Mouse (Mus musculus) macrophage (primary cell): Measurements from ENCODE around the gene Ccdc103. TPM values are rescaled to one million over a fixed set of nuclear protein-coding genes. Genes with fewer than 3 reads are reported as not detected.
A peak's percentile ranks its signal among the peaks of the same experiment; 100 is the strongest.

Source experiments
- H3K27ac ChIP-seq: fragments of 350-480 bp; formaldehyde crosslinking; 2 replicates; pipeline ENCODE4 v1.9.0; 2021
- H3K36me3 ChIP-seq: fragments of 350-480 bp; formaldehyde crosslinking; 2 replicates; pipeline ENCODE4 v1.9.0; 2021; ENCODE audit errors: inconsistent target
- H3K4me3 ChIP-seq: fragments of 350-480 bp; formaldehyde crosslinking; 2 replicates; pipeline ENCODE4 v1.9.0; 2021; ENCODE audit errors: inconsistent target
- H3K79me2 ChIP-seq: fragments of 350-480 bp; formaldehyde crosslinking; 2 replicates; pipeline ENCODE4 v1.9.0; 2021; ENCODE audit errors: inconsistent target
- WGBS: methylation state at CpG from one replicate; pipeline ENCODE4 v1.1.7; 2026; ENCODE audit warnings: inconsistent platforms; ENCODE audit not compliant: missing documents; 5-methylcytosine and 5-hydroxymethylcytosine counted together
- polyA plus RNA-seq: library from polyadenylated mRNA; stranded (reverse); fragments of 250-400 nt; gene quantifications from 3 replicates; pipeline ENCODE4 v1.2.4, GENCODE M21; 2018; ENCODE audit warnings: inconsistent platforms

Gene Ccdc103
- polyA plus RNA-seq, 1 experiment from 2014 or later, result not detected

DNA sequence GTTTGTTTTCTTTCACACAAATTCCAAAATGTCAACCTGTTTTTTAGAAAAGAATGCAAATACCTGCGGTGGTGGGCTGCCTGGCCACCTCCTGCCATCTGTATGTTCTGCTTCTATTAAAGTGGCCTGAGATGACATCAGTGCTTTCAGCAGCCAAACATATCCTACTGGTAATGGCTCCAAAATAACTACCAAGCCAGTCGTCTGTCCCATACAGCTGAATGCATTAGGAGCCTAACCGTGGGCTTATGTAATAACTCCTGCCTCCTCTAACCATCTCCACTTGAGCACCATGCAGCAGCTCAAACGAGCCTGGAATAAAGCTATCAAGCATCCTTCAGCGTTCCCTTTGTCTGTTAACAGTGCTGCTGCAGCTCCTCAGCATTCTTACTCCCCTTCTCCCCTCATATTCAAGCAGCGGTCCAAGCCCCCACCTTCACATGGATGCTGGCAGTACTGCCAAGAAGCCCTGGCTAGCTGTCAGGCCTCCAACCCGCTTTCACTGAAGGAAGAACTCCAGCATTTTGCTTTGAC is 6.1 kb upstream of the Ccdc103 start:
- H3K27ac ChIP-seq, result no peak overlapping the region
- no peak overlapping the region for H3K4me3 ChIP-seq
- peaks cover 48% of the 10 kb centered on the region; the same call in 1 of the 2 replicates for H3K36me3 ChIP-seq
- WGBS, result 93% methylated on average over 7 of the region's 7 CpGs
- peaks cover 17% of the 10 kb centered on the region for H3K79me2 ChIP-seq

DNA sequence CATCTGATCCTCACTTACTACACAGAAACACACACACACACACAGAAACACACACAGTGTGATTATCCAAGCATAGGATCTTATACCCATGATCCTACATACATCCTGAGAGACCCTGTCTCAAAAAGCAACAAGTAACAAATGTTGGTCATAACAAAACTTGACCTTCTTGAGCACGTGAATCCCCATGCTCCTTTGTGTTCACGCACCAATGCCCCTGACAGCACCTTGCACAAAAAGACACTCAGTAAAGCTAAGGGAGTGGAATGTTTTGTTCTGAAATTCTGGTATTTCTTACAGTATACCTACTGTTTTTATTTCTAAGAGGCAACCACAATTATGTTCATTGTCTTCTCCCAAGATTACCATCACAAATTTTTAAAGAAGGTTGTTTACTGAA is 1.4 kb upstream of the Ccdc103 start:
- WGBS, result 96% methylated on average over 2 of the region's 2 CpGs
- H3K4me3 ChIP-seq, result no peak overlapping the region
- no peak overlapping the region for H3K27ac ChIP-seq
- peaks cover 20% of the 10 kb centered on the region; the same call in 1 of the 2 replicates for H3K36me3 ChIP-seq
- peaks cover 24% of the 10 kb centered on the region for H3K79me2 ChIP-seq

DNA sequence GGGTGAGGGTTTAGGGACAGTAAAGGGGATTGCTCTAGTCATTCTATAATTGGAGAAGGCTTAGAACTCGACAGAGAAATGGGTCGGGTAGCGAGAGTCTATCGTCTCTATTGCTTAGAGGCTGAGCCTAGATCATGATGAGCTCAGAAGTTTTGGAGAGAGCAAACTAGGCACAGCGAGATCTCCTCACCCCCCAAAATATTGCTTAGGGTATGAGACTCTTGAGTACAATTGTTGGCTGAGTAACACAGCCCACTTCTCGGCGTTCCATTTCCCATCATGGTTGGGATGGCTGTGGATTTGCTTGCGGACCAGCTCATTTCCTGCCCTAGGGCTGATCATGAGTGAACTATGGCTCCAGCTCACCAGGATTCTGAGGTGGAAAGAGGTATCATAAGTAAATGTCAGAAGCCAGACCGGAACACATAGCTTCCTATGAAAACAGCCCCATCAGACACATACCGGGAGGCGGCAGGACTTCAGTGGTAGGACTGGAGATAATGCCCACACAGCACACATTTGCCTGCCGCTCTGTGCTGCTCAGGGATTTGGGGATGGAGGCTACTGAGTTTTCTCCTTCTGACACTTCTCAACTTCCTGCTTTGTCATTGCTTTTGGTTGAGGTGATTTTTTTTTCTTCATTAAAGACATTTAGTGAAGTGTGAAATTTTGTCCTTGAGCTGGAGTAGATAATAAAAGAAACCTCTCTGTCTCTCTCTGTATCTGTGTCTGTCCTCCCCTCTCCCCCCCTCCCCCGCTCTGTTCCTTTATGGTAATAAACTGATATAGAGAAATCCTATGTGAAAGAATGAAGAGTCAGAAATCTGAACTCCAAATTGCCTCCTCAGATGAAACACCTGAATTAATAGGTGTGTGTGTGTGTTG is 552 bp downstream of the Ccdc103 start:
- Histone ChIP-seq H3K4me3 (peak overlapping the region; percentile 36), H3K27ac (peak overlapping the region; percentile 82), H3K79me2 (peaks cover 24% of the 10 kb centered on the region), H3K36me3 (peaks cover 10% of the 10 kb centered on the region; the same call in 1 of the 2 replicates)
- 17% methylated on average over 13 of the region's 13 CpGs for WGBS

DNA sequence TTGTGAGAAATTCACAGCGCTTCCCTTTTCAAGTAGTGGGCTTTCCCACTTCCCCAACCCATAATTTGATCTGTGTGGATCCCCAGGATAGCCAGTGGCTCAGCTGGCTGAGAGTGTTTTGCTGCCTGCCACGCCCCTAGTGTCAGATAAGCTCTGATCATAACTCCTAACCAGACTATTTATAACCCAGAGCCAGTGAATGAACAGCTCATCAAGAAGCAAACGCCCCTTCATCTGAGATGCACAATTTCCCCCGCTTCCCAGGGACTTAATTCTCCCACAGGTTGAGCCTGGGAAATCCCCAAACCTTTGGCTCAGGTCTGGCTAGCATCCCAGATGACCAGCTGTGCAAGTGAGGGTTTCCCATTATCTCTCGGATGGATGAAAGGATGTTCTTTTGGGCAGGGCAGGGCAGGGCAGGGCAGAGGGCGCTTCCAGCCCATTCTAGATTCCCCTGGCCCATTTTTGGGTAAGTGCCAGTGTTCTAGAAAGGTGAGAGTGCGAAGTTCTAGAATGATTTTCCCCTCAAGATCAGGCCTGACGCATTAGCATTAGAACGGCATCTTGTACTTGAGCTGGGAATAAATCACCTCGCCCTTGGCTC is 3.7 kb downstream of the Ccdc103 start, which contains the start of gene Fam187a:
Fam187a (plus strand) TSS at position 554 of the 604 bp plus-strand sequence.
- no peak within 1 kb of the TSS for H3K27ac ChIP-seq
- 70% methylated on average over 10 of the region's 10 CpGs for WGBS
- H3K36me3 ChIP-seq, result no peaks in the 10 kb centered on the region

DNA sequence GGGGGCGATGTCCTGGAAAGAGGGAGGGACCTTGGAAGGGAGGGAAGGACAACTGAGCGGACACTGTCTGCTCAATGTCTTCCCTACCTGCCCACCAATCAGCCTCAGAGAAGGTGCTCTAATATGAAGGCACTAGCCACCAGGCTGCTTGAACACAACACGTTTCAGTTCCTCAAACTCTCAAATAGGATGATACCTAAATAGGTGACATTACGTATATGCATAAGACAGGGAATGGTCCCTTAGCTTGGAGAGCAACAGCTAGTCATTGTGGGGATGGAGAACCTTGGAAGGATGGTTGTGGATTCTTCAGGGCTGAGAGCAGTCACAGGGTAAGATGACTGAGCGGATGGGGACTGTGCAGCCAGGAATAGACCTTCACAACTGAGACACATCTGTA is 6.4 kb downstream of the Ccdc103 start:
- Histone ChIP-seq H3K27ac (no peak overlapping the region), H3K36me3 (no peaks in the 10 kb centered on the region), H3K4me3 (no peak overlapping the region), H3K79me2 (no peaks in the 10 kb centered on the region)
- 76% methylated on average over 5 of the region's 5 CpGs for WGBS

More for the DNA sequence above, 3.7 kb downstream of the Ccdc103 start, which contains the start of gene Fam187a:
- Histone ChIP-seq H3K79me2 (peaks cover 9% of the 10 kb centered on the region), H3K4me3 (no peak within 1 kb of the TSS)

DNA sequence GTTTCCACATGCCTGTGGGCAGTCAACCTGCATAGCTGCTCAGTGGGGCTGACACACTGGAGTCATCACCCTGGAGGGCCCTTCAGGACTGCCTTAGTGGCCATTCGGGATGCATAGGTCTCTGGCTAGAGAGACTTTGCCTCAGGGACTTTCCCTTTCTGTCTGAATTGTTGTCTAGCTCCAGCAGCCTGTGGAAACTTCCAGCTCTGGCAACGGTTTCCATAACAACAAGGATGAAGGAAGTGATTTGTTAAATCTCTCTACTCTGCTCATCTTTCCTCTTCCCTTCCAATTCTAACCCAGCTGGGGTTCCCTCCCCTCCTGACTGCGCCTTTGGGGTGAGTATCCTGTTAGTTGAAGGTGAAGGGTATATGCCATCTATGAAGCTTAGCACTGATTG is 7.1 kb downstream of the Ccdc103 start:
- no peak overlapping the region for H3K4me3 ChIP-seq
- no peaks in the 10 kb centered on the region for H3K36me3 ChIP-seq
- no peaks in the 10 kb centered on the region for H3K79me2 ChIP-seq
- no peak overlapping the region for H3K27ac ChIP-seq
- 63% methylated on average over 3 of the region's 3 CpGs for WGBS

DNA sequence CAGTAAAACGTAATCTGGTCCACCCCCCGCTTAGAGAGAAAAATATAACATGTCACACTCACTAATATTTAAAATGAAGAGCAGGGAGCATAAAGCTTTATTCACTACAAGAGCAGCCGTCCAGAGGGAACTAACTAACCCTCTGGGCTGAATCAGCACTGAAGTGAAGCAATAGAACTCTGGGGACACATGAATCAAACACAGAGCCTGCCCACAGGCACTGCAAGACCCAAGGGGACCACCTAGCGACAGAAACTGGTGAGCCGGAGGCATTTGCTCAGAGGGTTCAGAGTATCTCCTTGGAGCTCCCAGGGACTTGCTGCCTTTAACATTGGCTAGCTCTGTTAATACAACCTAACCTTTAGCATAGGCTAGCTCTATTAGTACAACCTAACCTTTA is 9.1 kb downstream of the Ccdc103 start:
- Histone ChIP-seq H3K27ac (no peak overlapping the region), H3K36me3 (no peaks in the 10 kb centered on the region), H3K4me3 (no peak overlapping the region), H3K79me2 (no peaks in the 10 kb centered on the region)
- WGBS, result 90% methylated on average over 5 of the region's 5 CpGs

DNA sequence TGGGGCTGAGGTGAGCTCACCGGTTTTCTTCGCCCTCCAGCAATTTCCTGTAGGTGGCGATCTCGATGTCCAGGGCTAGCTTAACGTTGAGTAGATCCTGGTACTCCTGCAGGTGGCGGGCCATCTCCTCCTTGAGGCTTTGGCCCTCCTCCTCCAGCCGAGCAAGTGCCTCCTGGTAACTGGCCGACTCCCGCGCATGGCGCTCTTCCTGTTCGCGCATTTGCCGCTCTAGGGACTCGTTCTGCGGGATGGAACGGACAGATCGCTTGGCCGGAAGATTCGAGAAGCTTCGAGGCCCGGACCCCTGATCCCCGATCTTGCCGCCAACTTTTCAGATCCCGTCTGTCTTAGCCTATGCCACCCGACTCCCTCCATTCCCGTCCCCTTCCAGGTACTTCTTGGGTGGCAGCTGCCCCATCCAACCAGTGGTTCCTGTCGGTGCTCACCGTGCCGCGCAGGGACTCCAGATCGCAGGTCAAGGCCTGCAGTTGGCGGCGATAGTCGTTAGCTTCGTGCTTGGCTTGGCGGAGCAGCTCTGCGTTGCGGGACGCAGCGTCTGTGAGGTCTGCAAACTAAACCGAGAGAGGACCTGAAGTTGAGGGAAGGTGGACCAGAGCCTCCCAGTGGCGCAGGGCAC is 12.1 kb downstream of the Ccdc103 start:
- no peaks in the 10 kb centered on the region for H3K79me2 ChIP-seq
- H3K36me3 ChIP-seq, result no peaks in the 10 kb centered on the region
- 6% methylated on average over 43 of the region's 43 CpGs for WGBS
- no peak overlapping the region for H3K4me3 ChIP-seq
- no peak overlapping the region for H3K27ac ChIP-seq

DNA sequence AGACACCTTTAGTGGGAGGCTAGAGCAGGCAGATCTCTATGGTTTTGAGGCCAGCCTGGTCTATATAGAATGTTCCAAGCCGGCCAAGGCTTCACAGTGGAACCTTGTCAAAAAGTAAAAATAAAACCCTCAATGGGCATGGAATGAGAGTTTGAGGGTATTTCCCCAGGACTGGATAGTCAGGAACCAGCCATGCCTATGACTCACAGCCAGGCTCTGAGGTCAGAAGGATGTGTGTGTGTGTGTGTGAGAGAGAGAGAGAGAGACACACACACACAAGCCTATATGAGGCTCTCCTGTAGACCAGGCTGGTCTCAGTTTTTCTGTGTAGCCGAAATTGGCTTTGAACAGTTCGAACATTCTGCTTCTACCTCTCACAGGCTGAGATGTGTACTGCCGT is 13.7 kb downstream of the Ccdc103 start:
- H3K27ac ChIP-seq, result no peak overlapping the region
- H3K4me3 ChIP-seq, result no peak overlapping the region
- H3K36me3 ChIP-seq, result no peaks in the 10 kb centered on the region
- no peaks in the 10 kb centered on the region for H3K79me2 ChIP-seq
- 92% methylated on average over 4 of the region's 4 CpGs for WGBS

DNA sequence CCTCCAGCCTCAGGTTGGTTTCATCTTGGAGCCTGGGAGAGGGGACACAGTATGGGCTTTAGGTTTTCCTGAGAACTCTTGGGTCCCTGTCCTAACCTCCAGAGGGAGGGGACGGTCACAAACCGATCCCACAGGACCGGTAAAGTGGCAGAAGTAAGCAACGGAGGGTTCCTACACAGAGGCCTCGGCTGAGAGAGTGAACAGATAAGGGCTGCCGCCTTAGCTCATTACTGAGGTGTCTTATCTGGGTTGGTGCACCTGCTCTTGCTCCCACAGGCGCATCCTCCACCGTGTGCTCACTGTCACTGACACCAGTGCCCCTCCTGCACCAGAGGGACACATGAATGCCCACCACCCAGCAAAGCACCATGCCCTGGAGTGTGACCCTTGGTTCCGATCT is 14.8 kb downstream of the Ccdc103 start:
- H3K4me3 ChIP-seq, result no peak overlapping the region
- no peaks in the 10 kb centered on the region for H3K36me3 ChIP-seq
- H3K27ac ChIP-seq, result no peak overlapping the region
- no peaks in the 10 kb centered on the region for H3K79me2 ChIP-seq
- 94% methylated on average over 8 of the region's 9 CpGs for WGBS

DNA sequence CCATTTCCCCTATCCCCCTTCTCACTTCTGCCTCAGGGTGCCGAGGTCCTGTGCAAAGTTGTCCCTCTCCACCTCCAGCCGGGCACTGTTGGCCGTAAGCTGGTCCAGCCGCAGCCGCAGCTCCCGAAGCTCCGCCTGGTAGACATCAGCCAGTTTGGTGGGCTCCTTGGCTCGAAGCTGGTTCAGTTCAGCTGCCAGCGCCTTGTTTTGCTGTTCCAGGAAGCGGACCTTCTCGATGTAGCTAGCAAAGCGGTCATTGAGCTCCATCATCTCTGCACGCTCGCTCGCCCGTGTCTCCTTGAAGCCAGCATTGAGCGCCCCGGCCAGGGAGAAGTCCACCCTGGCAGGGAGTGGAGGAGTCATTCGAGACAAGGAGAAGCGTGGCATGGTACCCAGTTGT is 15.6 kb downstream of the Ccdc103 start:
- H3K36me3 ChIP-seq, result no peaks in the 10 kb centered on the region
- H3K4me3 ChIP-seq, result no peak overlapping the region
- H3K27ac ChIP-seq, result no peak overlapping the region
- 88% methylated on average over 20 of the region's 20 CpGs for WGBS
- no peaks in the 10 kb centered on the region for H3K79me2 ChIP-seq

DNA sequence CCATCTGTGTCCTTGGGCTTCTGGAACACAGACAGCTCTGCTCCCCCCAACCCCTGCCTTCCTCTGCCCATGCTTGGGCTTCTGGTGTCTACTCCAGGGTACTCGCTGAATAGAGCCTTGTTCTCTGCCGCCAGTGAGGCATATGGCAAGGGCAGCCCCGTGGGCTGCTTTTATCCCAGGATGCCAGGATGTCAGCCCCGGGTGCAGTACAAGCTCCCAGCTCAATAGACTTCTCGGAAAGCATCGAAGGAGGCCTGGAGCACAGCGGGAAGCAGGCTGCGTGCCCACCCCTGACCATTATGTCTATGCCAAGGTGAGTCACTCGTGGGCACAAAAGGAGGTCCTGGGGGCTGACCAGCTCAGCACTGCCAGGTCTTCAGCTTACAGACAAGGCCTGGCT is 17.4 kb downstream of the Ccdc103 start:
- Histone ChIP-seq H3K4me3 (no peak overlapping the region), H3K36me3 (no peaks in the 10 kb centered on the region), H3K79me2 (no peaks in the 10 kb centered on the region), H3K27ac (no peak overlapping the region)
- 90% methylated on average over 9 of the region's 9 CpGs for WGBS

DNA sequence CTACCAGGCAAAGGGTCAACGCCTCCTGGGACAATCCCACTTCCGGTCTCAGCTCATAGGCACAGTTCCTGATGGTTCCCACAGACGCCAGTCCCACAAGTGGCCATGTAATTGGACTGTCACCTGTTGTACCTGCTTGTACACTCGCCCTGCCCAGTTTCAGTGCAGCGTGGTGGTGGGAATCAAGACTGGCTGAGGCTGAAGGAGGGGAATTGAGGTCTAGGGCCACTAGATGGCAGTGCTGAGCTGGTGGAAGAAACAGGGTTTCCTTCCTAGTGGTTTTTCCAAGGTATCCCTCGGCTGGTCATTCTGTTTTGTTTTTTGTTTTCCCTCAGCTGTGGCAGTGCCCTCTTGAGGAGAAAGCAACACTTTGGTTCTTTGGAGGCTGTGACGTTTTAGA is 19.8 kb downstream of the Ccdc103 start, which contains the start of gene Gfap:
Gfap (minus strand) TSS at position 150 of the 400 bp plus-strand sequence.
- Histone ChIP-seq H3K79me2 (no peaks in the 10 kb centered on the region), H3K4me3 (no peak within 1 kb of the TSS), H3K27ac (no peak within 1 kb of the TSS), H3K36me3 (no peaks in the 10 kb centered on the region)
- 13% methylated on average over 7 of the region's 7 CpGs for WGBS

DNA sequence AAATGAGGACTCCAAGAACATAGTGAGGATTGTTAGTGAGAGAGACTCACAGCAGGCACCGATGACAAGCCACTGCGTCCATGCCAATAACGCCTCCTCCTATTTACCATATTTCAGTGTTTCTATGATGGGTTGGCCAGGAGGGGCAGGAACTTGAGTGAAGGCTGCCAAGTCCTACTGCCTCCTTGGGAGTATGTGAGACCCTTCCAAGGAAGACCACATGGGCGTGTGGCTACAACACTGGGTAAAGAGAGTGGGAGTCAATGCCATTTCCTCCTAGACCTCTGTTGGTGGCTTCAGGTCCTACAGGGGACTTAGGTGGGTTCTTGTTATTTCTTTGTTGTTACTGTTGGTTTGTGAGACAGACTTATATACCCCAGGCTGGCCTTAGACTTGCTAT is 20.2 kb downstream of the Ccdc103 start:
- Histone ChIP-seq H3K36me3 (no peaks in the 10 kb centered on the region), H3K27ac (no peak overlapping the region), H3K4me3 (no peak overlapping the region), H3K79me2 (no peaks in the 10 kb centered on the region)
- WGBS, result 68% methylated on average over 4 of the region's 4 CpGs
